Mouse (Mus musculus) brain, embryonic 14.5 days (tissue): ENCODE measurements around the gene Gpr62.

Experiments used
- CTCF ChIP-seq: fragments of 200-500 bp; IDR thresholded peaks from 2 replicates; pipeline ENCODE4 v1.5.1; 2012; ENCODE audit warnings: inconsistent platforms, mild to moderate bottlenecking, moderate library complexity, borderline replicate concordance; ENCODE audit not compliant: insufficient read depth, insufficient read length; ENCODE audit errors: extremely low read depth
- POLR2A ChIP-seq: fragments of 200-500 bp; IDR thresholded peaks from 2 replicates; pipeline ENCODE4 v1.6.1; 2012; ENCODE audit warnings: mild to moderate bottlenecking, inconsistent platforms, borderline replicate concordance; ENCODE audit not compliant: poor library complexity, insufficient read depth, insufficient read length, severe bottlenecking; ENCODE audit errors: extremely low read depth

DNA sequence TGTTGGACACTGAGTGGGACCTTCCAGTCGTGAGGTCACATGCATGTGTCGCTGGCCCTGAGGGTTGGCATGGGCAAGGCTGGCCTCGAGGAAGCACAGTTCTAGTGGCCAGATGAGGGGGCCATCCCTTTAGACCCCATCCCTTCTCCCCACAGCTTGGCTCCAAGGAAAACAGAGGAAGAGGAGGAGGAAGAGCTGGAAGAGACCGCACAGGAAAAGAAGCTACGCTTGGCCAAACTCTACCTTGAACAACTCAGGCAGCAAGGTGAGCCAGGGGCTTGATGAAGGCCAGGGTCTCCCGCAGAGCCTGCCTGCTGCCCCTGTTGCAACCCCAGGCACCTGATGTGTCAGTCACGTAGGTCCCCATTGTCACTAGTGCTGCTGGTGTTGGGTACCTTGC is 14.8 kb upstream of the Gpr62 start:
- TF ChIP-seq CTCF (no peak), POLR2A (no peak)
